Mouse (Mus musculus): ENCODE measurements around the gene Dazap2. TPM values are rescaled to one million over a fixed set of nuclear protein-coding genes. Genes with fewer than 3 reads are reported as not detected.
A peak's percentile ranks its signal among the peaks of the same experiment; 100 is the strongest.

Gene Dazap2
- polyA plus RNA-seq, 1 experiment = 126 TPM

GRCm38 (mm10) chr15:100635239-100635638, 20.1 kb downstream of the Dazap2 start:
- Histone ChIP-seq H3K4me3 (ENCODE audit: insufficient read depth, low read length) (no peak overlapping the region), H3K4me1 (ENCODE audit: control insufficient read depth, insufficient read depth, low read length) (peaks cover 6% of the 10 kb centered on the region), H3K27ac (ENCODE audit: insufficient read depth, low read length) (no peak overlapping the region)
- TF ChIP-seq POLR2A (IDR thresholded peaks at IDR 0.05; ENCODE audit: low read depth, low read length) (no peak), CTCF (IDR thresholded peaks at IDR 0.05; ENCODE audit: borderline replicate concordance, insufficient read depth, low read length) (no peak)

- Histone ChIP-seq H3K4me3 (ENCODE audit: insufficient read depth, low read length) (peak overlapping the region; percentile 46), H3K4me1 (ENCODE audit: control insufficient read depth, insufficient read depth, low read length) (peaks cover 6% of the 10 kb centered on the region), H3K27ac (ENCODE audit: insufficient read depth, low read length) (no peak overlapping the region)
- TF ChIP-seq POLR2A (IDR thresholded peaks at IDR 0.05; ENCODE audit: low read depth, low read length) = no peak
- no peak for TF ChIP-seq CTCF (IDR thresholded peaks at IDR 0.05; ENCODE audit: borderline replicate concordance, insufficient read depth, low read length)
Measured at GRCm38 (mm10) chr15:100635851-100636645, 20.9 kb downstream of the Dazap2 start.

GRCm38 (mm10) chr15:100636700-100637501, 21.8 kb downstream of the Dazap2 start, which contains the start of gene Smagp:
TSS of gene Smagp (minus strand) at chr15:100636940.
- Histone ChIP-seq H3K4me1 (ENCODE audit: control insufficient read depth, insufficient read depth, low read length) (peaks cover 6% of the 10 kb centered on the region), H3K4me3 (ENCODE audit: insufficient read depth, low read length) (peak within 1 kb of the TSS; percentile 46), H3K27ac (ENCODE audit: insufficient read depth, low read length) (no peak within 1 kb of the TSS)
- TF ChIP-seq CTCF (IDR thresholded peaks at IDR 0.05; ENCODE audit: borderline replicate concordance, insufficient read depth, low read length) (no peak), POLR2A (IDR thresholded peaks at IDR 0.05; ENCODE audit: low read depth, low read length) (no peak)

GRCm38 (mm10) chr15:100637661-100638060, 22.5 kb downstream of the Dazap2 start:
- Histone ChIP-seq H3K4me3 (ENCODE audit: insufficient read depth, low read length) (no peak overlapping the region), H3K4me1 (ENCODE audit: control insufficient read depth, insufficient read depth, low read length) (peaks cover 6% of the 10 kb centered on the region), H3K27ac (ENCODE audit: insufficient read depth, low read length) (no peak overlapping the region)
- no peak for TF ChIP-seq CTCF (IDR thresholded peaks at IDR 0.05; ENCODE audit: borderline replicate concordance, insufficient read depth, low read length)
- no peak for TF ChIP-seq POLR2A (IDR thresholded peaks at IDR 0.05; ENCODE audit: low read depth, low read length)

- no peak overlapping the region for H3K4me3 ChIP-seq (ENCODE audit: insufficient read depth, low read length)
- TF ChIP-seq CTCF (IDR thresholded peaks at IDR 0.05; ENCODE audit: borderline replicate concordance, insufficient read depth, low read length) = no peak
- no peak for TF ChIP-seq POLR2A (IDR thresholded peaks at IDR 0.05; ENCODE audit: low read depth, low read length)
- H3K27ac ChIP-seq (ENCODE audit: insufficient read depth, low read length) = no peak overlapping the region
- peaks cover 6% of the 10 kb centered on the region for H3K4me1 ChIP-seq (ENCODE audit: control insufficient read depth, insufficient read depth, low read length)
Measured at GRCm38 (mm10) chr15:100639972-100640750, 25.0 kb downstream of the Dazap2 start.

- TF ChIP-seq CTCF (IDR thresholded peaks at IDR 0.05; ENCODE audit: borderline replicate concordance, insufficient read depth, low read length) = no peak
- TF ChIP-seq POLR2A (IDR thresholded peaks at IDR 0.05; ENCODE audit: low read depth, low read length) = no peak
- Histone ChIP-seq H3K4me1 (ENCODE audit: control insufficient read depth, insufficient read depth, low read length) (peaks cover 6% of the 10 kb centered on the region), H3K4me3 (ENCODE audit: insufficient read depth, low read length) (no peak overlapping the region), H3K27ac (ENCODE audit: insufficient read depth, low read length) (no peak overlapping the region)
Measured at GRCm38 (mm10) chr15:100641226-100641810, 26.2 kb downstream of the Dazap2 start.

- no peaks in the 10 kb centered on the region for H3K4me1 ChIP-seq (ENCODE audit: control insufficient read depth, insufficient read depth, low read length)
- no peak for TF ChIP-seq POLR2A (IDR thresholded peaks at IDR 0.05; ENCODE audit: low read depth, low read length)
- TF ChIP-seq CTCF (IDR thresholded peaks at IDR 0.05; ENCODE audit: borderline replicate concordance, insufficient read depth, low read length) = no peak
- H3K4me3 ChIP-seq (ENCODE audit: insufficient read depth, low read length) = no peak overlapping the region
- H3K27ac ChIP-seq (ENCODE audit: insufficient read depth, low read length) = no peak overlapping the region
Measured at GRCm38 (mm10) chr15:100642451-100642850, 27.3 kb downstream of the Dazap2 start.

GRCm38 (mm10) chr15:100646161-100646560, 31.0 kb downstream of the Dazap2 start:
- Histone ChIP-seq H3K27ac (ENCODE audit: insufficient read depth, low read length) (no peak overlapping the region), H3K4me1 (ENCODE audit: control insufficient read depth, insufficient read depth, low read length) (no peaks in the 10 kb centered on the region), H3K4me3 (ENCODE audit: insufficient read depth, low read length) (no peak overlapping the region)
- TF ChIP-seq CTCF (IDR thresholded peaks at IDR 0.05; ENCODE audit: borderline replicate concordance, insufficient read depth, low read length) (no peak), POLR2A (IDR thresholded peaks at IDR 0.05; ENCODE audit: low read depth, low read length) (no peak)

GRCm38 (mm10) chr15:100650111-100650510, 35.0 kb downstream of the Dazap2 start:
- Histone ChIP-seq H3K27ac (ENCODE audit: insufficient read depth, low read length) (no peak overlapping the region), H3K4me1 (ENCODE audit: control insufficient read depth, insufficient read depth, low read length) (no peaks in the 10 kb centered on the region)
- TF ChIP-seq POLR2A (IDR thresholded peaks at IDR 0.05; ENCODE audit: low read depth, low read length) (no peak), CTCF (IDR thresholded peaks at IDR 0.05; ENCODE audit: borderline replicate concordance, insufficient read depth, low read length) (no peak)

More at GRCm38 (mm10) chr15:100650111-100650510, 35.0 kb downstream of the Dazap2 start:
- H3K4me3 ChIP-seq (ENCODE audit: insufficient read depth, low read length) = no peak overlapping the region
